Mouse (Mus musculus): Measurements from ENCODE around the gene Olfr1366.
"Not testable (repeated sequence)": the region's sequence is repeated elsewhere in the genome, so short reads cannot be mapped to it uniquely, and the experiment has no call there.

Olfr1366 gene

GRCm38 (mm10) chr13:21542708-21543107, at the start of gene Olfr1366:
TSS of gene Olfr1366 (minus strand) at chr13:21542808.
- no peak for DNase-seq (ENCODE audit: low spot score in 2 of 2)

GRCm38 (mm10) chr13:21591618-21592017, 49.0 kb upstream of the Olfr1366 start:
- DNase-seq (ENCODE audit: low spot score in 2 of 2), result no peak

GRCm38 (mm10) chr13:21581659-21582058, 39.1 kb upstream of the Olfr1366 start, which contains the start of gene Olfr1364:
TSS of gene Olfr1364 (minus strand) at chr13:21581759.
- DNase-seq (ENCODE audit: low spot score in 2 of 2), result no peak

GRCm38 (mm10) chr13:21559793-21560192, 17.2 kb upstream of the Olfr1366 start, which contains the start of gene Olfr1535:
TSS of gene Olfr1535 (minus strand) at chr13:21559893.
- no peak for DNase-seq (ENCODE audit: low spot score in 2 of 2)

GRCm38 (mm10) chr13:21550416-21551110, 8.0 kb upstream of the Olfr1366 start:
- DNase-seq (ENCODE audit: low spot score in 2 of 2), result no peak

GRCm38 (mm10) chr13:21549487-21549886, 6.9 kb upstream of the Olfr1366 start:
- no peak for DNase-seq (ENCODE audit: low spot score in 2 of 2)

- peak; percentile 88 to 89 for DNase-seq (ENCODE audit: low spot score in 2 of 2)
These were observed 11.8 kb downstream of the Olfr1366 start, which contains the start of gene Zkscan8 for GRCm38 (mm10) chr13:21530781-21531201. TSS of gene Zkscan8 (minus strand) at chr13:21531120.

- no peak for DNase-seq (ENCODE audit: low spot score in 2 of 2)
These were observed 12.5 kb downstream of the Olfr1366 start for GRCm38 (mm10) chr13:21530136-21530535.

- DNase-seq (ENCODE audit: low spot score in 2 of 2), result peak; percentile 82
These were observed 36.4 kb downstream of the Olfr1366 start for GRCm38 (mm10) chr13:21506221-21506649.

- DNase-seq (ENCODE audit: low spot score in 2 of 2), result no peak
These were observed 40.3 kb downstream of the Olfr1366 start for GRCm38 (mm10) chr13:21502296-21502695.

- not testable (repeated sequence) for DNase-seq (ENCODE audit: low spot score in 2 of 2)
These were observed 41.4 kb downstream of the Olfr1366 start, which contains the start of gene Gm11273 for GRCm38 (mm10) chr13:21501182-21501581. TSS of gene Gm11273 (minus strand) at chr13:21501418.

- no peak for DNase-seq (ENCODE audit: low spot score in 2 of 2)
These were observed 47.5 kb downstream of the Olfr1366 start, which contains the start of gene AK157302 for GRCm38 (mm10) chr13:21495080-21495479. TSS of gene AK157302 (plus strand) at chr13:21495223.

GRCm38 (mm10) chr13:21492847-21493246, 49.8 kb downstream of the Olfr1366 start:
- no peak for DNase-seq (ENCODE audit: low spot score in 2 of 2)

- no peak for DNase-seq (ENCODE audit: low spot score in 2 of 2)
These were observed 55.7 kb downstream of the Olfr1366 start for GRCm38 (mm10) chr13:21486881-21487280.

All from right cerebral cortex, postnatal 10 days (tissue).